Mouse (Mus musculus) ovary, adult 18-20 months (tissue): ENCODE measurements around the gene Gm45521.
"Not testable (repeated sequence)": the region's sequence is repeated elsewhere in the genome, so short reads cannot be mapped to it uniquely, and the experiment has no call there.

Experiments used
- DNase-seq: peaks from one replicate; pipeline ENCODE4 v3.0.0; 2022; ENCODE audit warnings: low spot score, mixed read lengths

Gene Gm45521

GRCm38 (mm10) chr14:7999435-7999834 is 42.3 kb downstream of the Gm45521 start:
- no peak for DNase-seq

- no peak for DNase-seq
Measured at GRCm38 (mm10) chr14:8000247-8000646, 43.2 kb downstream of the Gm45521 start.

DNA sequence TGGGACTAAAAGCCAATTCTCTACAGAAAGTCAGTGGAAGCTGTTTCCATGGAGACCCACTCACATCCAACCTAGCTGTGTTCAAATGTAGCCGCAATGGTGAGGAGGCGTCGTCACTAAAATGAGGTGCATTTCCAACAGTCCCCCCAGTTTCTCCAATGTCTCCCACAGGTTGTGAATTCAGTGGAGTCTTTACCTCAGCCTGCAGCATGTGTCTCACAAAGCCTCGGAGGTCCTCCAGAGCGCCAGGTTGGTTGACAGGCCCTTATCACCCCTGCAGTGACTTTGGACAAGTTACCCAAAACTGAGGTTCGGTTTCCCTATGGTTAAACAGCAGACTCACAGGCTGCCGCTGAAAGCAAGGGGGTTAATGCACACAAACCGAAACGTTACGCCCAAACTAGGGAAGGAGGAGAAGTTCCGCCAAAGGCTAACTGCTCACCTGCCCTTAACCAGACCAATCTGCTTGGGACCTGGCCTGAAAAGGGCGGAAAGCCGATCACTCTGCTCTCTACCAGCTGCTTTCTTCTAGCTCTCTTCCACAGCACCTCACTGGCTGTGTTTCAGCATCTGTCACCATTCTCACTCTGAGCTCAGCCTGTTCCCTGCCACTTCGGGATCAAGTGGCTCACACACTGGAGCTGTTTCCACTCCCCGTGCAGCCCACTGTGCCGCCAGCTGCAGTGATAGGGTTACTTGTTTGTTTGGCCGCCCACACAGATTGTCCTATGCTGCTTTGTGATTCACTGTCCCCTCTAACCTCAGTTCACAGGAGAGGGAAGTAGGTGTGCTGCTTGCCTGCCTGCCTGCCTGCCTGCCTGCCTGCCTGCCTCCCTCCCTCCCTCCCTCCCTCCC is 44.0 kb downstream of the Gm45521 start:
- DNase-seq, result no peak

DNA sequence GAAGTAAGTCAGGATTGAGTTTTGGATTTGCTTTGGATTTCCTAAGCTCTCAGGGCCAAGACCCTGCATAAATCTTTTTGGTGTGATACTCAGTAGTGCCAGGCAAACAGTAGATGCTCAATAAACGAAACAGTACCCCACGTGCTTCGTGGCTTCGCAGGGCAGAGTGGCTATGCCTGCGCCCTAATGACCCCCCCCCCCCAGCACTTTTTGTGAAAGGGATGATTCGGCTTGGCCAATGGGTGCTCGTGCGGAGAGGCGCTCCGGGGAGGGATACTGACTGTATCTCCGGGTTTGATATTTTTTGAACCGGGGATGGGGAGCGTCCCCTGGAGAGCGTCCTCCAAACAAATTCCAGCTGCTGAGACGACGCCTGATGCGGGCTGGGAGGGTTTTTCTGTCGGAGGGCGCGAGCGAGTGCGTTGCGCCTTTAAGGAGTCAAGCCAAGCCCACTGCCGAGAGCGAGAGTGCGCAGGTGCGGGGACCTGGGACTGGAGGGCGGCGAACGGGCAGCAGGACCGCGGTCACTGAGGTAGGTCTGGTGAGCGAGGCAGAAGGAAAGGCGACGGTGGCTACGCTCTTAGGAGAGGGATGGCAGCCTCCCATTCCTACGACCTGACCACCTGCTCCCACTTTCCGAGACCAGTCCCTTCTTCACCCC is 45.5 kb downstream of the Gm45521 start, which contains the start of gene Abhd6:
TSS of gene Abhd6 (plus strand) at position 471 of the 661 bp plus-strand sequence.
- peak; percentile 74 for DNase-seq

DNA sequence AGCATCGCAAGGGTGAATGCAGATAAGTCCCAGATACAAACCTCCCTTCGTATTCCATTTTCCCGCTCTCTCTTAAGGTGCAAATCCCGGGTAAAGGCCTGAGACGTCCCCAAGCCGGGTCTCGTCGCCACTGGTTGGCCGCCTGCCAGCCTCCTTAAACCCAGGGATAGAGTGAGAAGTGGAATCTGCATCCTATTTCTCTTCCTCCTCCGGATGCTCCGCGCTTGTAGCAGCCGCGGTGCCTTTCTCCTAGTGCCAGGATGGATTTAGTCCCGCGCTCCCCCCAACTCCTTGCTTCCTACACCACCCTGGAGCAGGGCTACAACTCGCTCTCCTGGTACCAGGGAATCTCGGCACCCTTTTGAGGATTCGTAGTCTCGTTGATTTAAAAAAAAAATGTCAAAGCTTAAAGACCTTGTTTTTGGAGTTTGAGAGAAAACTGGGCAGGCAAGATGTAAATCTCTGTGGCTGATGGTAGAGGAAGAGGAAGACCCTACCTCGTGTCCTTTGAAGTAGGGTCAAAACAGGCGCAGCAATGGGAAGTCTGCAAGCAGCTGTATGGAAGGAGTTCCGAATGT is 46.1 kb downstream of the Gm45521 start:
- peak; percentile 19 for DNase-seq

DNA sequence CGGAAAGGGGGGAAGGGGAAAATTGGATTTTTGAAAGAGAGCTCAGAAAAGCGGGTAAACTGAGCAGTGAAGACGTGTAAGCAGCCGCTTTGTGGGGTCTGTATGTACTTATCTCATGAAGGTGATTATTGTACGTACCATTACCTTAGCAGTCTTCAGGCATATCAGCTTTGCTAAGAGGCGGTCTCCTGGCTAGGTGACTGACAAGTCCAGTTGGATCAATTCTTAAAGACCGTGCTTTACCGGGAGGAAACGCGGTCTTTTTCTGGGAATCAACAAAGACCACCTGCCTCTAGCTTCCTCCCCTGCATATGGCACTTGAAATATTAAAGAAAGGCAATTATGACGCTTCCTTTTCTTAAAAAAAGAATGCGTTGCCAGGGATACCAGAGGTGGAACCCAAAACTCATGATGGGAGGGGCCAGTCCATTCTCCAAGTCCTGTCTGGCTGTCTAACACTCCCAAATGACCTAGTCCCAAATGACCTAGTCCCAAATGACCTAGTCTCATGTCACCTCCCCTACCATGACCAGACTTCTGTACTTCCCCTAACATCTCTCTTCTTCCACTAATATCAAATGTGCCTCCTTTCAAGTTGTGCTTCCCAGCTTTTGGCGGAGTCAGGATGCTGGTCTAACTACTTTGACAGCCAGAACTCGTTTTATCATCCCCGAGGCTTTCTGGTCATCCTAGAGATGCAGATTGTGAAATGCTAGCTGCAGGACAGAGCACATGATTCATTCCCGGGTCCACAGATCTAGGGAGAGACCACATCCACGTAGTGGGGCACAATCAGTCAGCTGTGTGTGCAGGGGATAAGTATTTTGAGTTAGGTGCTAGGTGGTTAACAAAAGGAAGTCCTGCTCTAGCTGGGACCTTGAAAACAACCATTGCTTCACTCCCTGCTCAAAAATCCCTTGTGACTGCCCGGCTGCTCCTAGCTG is 46.9 kb downstream of the Gm45521 start:
- DNase-seq, result no peak

DNA sequence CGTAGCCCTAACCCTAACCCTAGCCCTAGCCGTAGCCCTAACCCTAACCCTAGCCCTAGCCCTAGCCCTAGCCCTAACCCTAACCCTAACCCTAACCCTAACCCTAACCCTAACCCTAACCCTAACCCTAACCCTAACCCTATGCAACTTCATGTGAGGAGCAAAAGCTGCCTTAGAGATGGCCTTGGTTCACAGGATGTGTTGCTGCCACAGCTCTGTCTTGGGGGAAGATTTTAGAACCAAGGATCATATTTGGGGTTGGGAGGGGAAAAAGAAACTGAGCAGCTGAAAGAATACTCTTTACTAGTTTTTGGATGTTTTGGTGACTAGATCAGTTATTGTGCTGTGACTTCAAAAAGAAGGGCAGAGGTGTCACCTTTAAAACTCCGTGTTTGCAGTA is 49.0 kb downstream of the Gm45521 start:
- not testable (repeated sequence) for DNase-seq

GRCm38 (mm10) chr14:8007084-8007483 is 50.0 kb downstream of the Gm45521 start:
- peak; percentile 61 for DNase-seq

DNA sequence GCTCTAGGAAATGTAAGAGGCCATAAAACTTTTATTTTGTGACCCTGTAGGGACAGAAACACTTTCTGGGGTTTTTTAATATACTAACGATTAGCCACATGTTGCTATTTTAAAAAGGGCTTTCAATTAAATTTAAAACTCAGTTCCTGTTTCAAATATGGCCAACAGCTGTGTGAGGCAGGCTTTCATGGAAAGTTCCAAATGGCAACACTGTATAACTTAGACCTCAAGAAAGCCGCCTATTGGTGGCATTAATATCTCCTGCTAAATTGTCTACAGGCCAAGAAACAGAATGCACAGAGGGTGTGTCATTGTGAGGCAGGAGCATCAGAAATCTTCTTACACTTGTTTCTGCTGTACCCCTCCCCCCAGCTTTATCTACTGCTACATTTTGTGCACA is 50.4 kb downstream of the Gm45521 start:
- DNase-seq, result no peak

DNA sequence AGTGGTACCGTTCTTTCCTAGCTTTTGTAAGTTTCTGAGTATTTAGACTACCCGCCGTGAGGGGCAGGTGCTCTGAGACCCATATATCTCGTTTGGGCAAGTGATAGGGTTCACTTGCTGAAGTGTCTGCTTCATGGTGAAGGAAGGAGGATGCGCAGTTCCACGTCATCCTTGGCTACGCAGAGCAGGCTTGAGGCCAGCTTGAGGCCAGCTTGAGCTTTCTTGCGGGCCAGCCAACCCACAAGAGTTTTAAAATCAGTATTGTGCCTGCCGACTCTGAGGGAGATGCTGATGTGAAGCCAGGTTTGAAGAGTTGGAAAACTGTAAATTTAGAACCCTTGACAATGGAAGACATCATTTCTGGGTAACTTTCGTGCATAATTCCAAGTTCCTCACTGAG is 50.8 kb downstream of the Gm45521 start:
- DNase-seq, result no peak
